ENCODE assay signal across 8 mouse cellular contexts in genomic region chr10:39732266-39733100, GRCm38 (mm10). TPM values are rescaled to one million over a fixed set of nuclear protein-coding genes. Genes with fewer than 3 reads are reported as not detected.
DNase-seq lines count a peak whose midpoint lies in the region; ATAC-seq lines count a peak whose summit lies in the region.

No protein-coding gene starts in this region.

- peak; percentile 78 to 82 for DNase-seq in CD8-positive naive resting alpha-beta T cell, adult 2 months (ENCODE audit: low read depth in 2 of 2, low spot score in 2 of 2)
- DNase-seq in c-Kit-negative CD71-positive TER-119-positive erythroid progenitor cells, embryonic 14.5 days (ENCODE audit: low read depth, low spot score): peak; percentile 30
- peak; percentile 87 for DNase-seq in forebrain, embryonic 11.5 days (ENCODE audit: low spot score)
- peak; percentile 80 to 90 for DNase-seq in kidney, postnatal 4 days
- DNase-seq in telencephalon, adult 2 months (ENCODE audit: low read depth, low spot score): peak; percentile 35

- H3K27ac ChIP-seq in forebrain, embryonic 11.5 days (ENCODE audit: low read depth, low read length): peak overlapping the region; percentile 99
- H3K27ac ChIP-seq in heart, embryonic 16.5 days (ENCODE audit: low read length): peak overlapping the region; percentile 100
- peak overlapping the region; percentile 98 for H3K27ac ChIP-seq in liver, embryonic 16.5 days (ENCODE audit: low read length)
- peak overlapping the region; percentile 100 for H3K27ac ChIP-seq in neural tube, embryonic 13.5 days (replicated peaks)

- WGBS in forebrain, embryonic 11.5 days: under 1% methylated on average over 77 of the region's 105 CpGs
- WGBS in heart, embryonic 16.5 days: under 1% methylated on average over 74 of the region's 105 CpGs
- 0% methylated on average over 96 of the region's 105 CpGs for WGBS in liver, embryonic 16.5 days (ENCODE audit: insufficient replicate concordance)
- WGBS in neural tube, embryonic 13.5 days: under 1% methylated on average over 91 of the region's 105 CpGs

- H3K9ac ChIP-seq in forebrain, embryonic 11.5 days (ENCODE audit: low read length): peak overlapping the region; percentile 91
- peak overlapping the region; percentile 97 for H3K9ac ChIP-seq in heart, embryonic 16.5 days (ENCODE audit: low read length)
- H3K9ac ChIP-seq in liver, embryonic 16.5 days (ENCODE audit: low read depth, low read length): peak overlapping the region; percentile 99
- H3K9ac ChIP-seq in neural tube, embryonic 13.5 days: peak overlapping the region; percentile 97

- H3K4me2 ChIP-seq in forebrain, embryonic 11.5 days (ENCODE audit: low read depth, low read length, severe bottlenecking): peak overlapping the region; percentile 69
- H3K4me2 ChIP-seq in heart, embryonic 16.5 days (ENCODE audit: low read depth, low read length): peak overlapping the region; percentile 83
- peak overlapping the region; percentile 98 for H3K4me2 ChIP-seq in liver, embryonic 16.5 days (ENCODE audit: low read depth, low read length)
- peak overlapping the region; percentile 55 for H3K4me2 ChIP-seq in neural tube, embryonic 13.5 days

- peak overlapping the region; percentile 85 for H3K4me3 ChIP-seq in forebrain, embryonic 11.5 days (ENCODE audit: low read depth, low read length)
- H3K4me3 ChIP-seq in heart, embryonic 16.5 days (ENCODE audit: low read length): peak overlapping the region; percentile 96
- H3K4me3 ChIP-seq in liver, embryonic 16.5 days (ENCODE audit: low read depth, low read length): peak overlapping the region; percentile 98
- peak overlapping the region; percentile 89 for H3K4me3 ChIP-seq in neural tube, embryonic 13.5 days

- no peaks in the 10 kb centered on the region for H3K9me3 ChIP-seq in forebrain, embryonic 11.5 days (ENCODE audit: control insufficient read depth, low read length)
- no peaks in the 10 kb centered on the region for H3K9me3 ChIP-seq in heart, embryonic 16.5 days (replicated peaks; ENCODE audit: control insufficient read depth, low read length)
- no peaks in the 10 kb centered on the region for H3K9me3 ChIP-seq in liver, embryonic 16.5 days (replicated peaks; ENCODE audit: control insufficient read depth, low read length)
- H3K9me3 ChIP-seq in neural tube, embryonic 13.5 days: no peaks in the 10 kb centered on the region

- H3K27me3 ChIP-seq in forebrain, embryonic 11.5 days (ENCODE audit: control insufficient read depth, insufficient read depth, low read length): no peaks in the 10 kb centered on the region
- no peaks in the 10 kb centered on the region for H3K27me3 ChIP-seq in heart, embryonic 16.5 days (ENCODE audit: control insufficient read depth, insufficient read depth, low read length)
- no peaks in the 10 kb centered on the region for H3K27me3 ChIP-seq in liver, embryonic 16.5 days (ENCODE audit: control insufficient read depth, insufficient read depth, low read depth, low read length)
- H3K27me3 ChIP-seq in neural tube, embryonic 13.5 days: no peaks in the 10 kb centered on the region

- peak; percentile 64 for ATAC-seq in forebrain, embryonic 11.5 days (replicated peaks; ENCODE audit: low FRiP score)
- peak; percentile 57 for ATAC-seq in heart, embryonic 16.5 days (replicated peaks; ENCODE audit: extremely low read depth, insufficient read depth, low FRiP score)
- peak; percentile 25 for ATAC-seq in liver, embryonic 16.5 days (ENCODE audit: low read depth)
- peak; percentile 63 for ATAC-seq in neural tube, embryonic 13.5 days (ENCODE audit: low read depth)

- no peaks in the 10 kb centered on the region for H3K36me3 ChIP-seq in forebrain, embryonic 11.5 days (ENCODE audit: control insufficient read depth, insufficient read depth, low read length)
- H3K36me3 ChIP-seq in heart, embryonic 16.5 days (ENCODE audit: control insufficient read depth, insufficient read depth): no peaks in the 10 kb centered on the region
- H3K36me3 ChIP-seq in liver, embryonic 16.5 days (ENCODE audit: control insufficient read depth, insufficient read depth): no peaks in the 10 kb centered on the region
- H3K36me3 ChIP-seq in neural tube, embryonic 13.5 days: no peaks in the 10 kb centered on the region

- H3K4me1 ChIP-seq in forebrain, embryonic 11.5 days (replicated peaks; ENCODE audit: control insufficient read depth, insufficient read depth, low read length): no peaks in the 10 kb centered on the region
- peaks cover 9% of the 10 kb centered on the region for H3K4me1 ChIP-seq in heart, embryonic 16.5 days (ENCODE audit: control insufficient read depth, insufficient read depth, low read length)
- H3K4me1 ChIP-seq in liver, embryonic 16.5 days (ENCODE audit: control insufficient read depth, low read depth, low read length): peaks cover 14% of the 10 kb centered on the region
- peaks cover 34% of the 10 kb centered on the region for H3K4me1 ChIP-seq in neural tube, embryonic 13.5 days (replicated peaks)

RNA-seq across cellular contexts. Expression of gene Rev3l, which starts 0.6 kb away (rescaled TPM):
- polyA plus RNA-seq in forebrain, embryonic 11.5 days (2014; fragmentation: Nextera tagmentation; extraction: Ambion mirVana): 16.0 and 20.3 TPM in 2 replicates
- 8.4 and 9.3 TPM in 2 replicates for polyA plus RNA-seq in heart, embryonic 16.5 days (2015; fragmentation: Nextera tagmentation; extraction: Ambion mirVana)
- 3.1 and 3.6 TPM in 2 replicates for polyA plus RNA-seq in liver, embryonic 16.5 days (2015; fragmentation: Nextera tagmentation; extraction: Ambion mirVana)
- polyA plus RNA-seq in neural tube, embryonic 13.5 days (2015; fragmentation: Nextera tagmentation; extraction: Ambion mirVana): 27.3 and 28.3 TPM in 2 replicates

Comparison
In these comparisons a context has a peak if more than half of its experiments do, and no peak if none do; other contexts are left out.
1. Peak in every context shown above with its lines: DNase-seq, ATAC-seq, H3K4me3 ChIP-seq and H3K27ac ChIP-seq.
2. DNase-seq: peak in every context shown above with its lines; median percentile 87 in forebrain, embryonic 11.5 days; 85 in kidney, postnatal 4 days; 80 in CD8-positive naive resting alpha-beta T cell, adult 2 months; 35 in telencephalon, adult 2 months; 30 in c-Kit-negative CD71-positive TER-119-positive erythroid progenitor cells, embryonic 14.5 days.